Mouse (Mus musculus) cerebellum, postnatal 10 days (tissue): ENCODE measurements around the gene Golgb1.
A peak's percentile ranks its signal among the peaks of the same experiment; 100 is the strongest.

Source experiments
- DNase-seq, 2 experiments: peaks; one replicate each; pipeline ENCODE4 v3.0.0; 2021; ENCODE audit warnings: mixed read lengths in 2 of 2

The Golgb1 gene

DNA sequence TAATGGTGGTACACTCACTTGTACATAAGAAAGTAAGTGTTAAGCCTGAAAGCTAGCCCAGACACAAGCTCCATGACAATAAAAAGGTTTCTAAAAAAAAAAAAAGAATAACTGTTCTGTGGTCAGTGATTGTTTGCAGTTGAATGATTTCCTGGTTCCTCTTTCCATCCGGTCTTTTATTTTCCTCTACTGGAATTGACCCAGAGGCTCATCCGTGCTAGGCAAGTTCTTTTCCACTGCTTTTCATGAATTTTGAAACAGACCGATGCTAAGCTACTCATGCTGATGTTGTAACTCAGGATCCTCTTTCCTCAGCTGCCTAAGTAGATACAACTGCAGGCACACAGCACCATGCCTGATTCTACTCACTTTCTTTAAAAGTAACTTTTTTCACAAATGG, 45.5 kb downstream of the Golgb1 start:
- no peak for DNase-seq

DNA sequence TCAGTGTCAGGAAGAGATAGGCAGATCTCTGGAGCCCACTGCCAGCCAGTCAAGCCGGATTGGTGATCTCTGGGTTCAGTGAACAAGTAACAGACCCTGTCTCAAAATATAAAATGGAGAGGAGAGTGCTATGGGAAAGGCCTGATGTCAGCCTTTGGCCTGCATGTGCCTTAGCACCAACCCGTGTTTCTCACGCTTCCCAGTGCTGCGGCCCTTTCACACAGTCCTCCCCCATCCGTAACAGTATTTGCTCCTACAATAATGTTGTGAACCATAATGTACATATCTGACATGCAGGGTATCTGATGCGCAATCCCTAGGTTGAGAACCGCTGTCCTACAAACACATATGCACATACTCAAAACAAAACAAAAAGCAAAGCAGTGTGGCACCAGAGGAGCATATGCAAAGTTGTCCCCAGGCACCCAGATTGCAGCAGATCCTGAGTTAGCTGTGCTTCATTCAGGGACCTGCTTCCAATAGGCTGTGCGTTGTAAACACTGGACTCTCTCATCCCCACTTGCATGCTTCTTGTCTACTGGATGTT, 46.2 kb downstream of the Golgb1 start:
- DNase-seq: no peak

DNA sequence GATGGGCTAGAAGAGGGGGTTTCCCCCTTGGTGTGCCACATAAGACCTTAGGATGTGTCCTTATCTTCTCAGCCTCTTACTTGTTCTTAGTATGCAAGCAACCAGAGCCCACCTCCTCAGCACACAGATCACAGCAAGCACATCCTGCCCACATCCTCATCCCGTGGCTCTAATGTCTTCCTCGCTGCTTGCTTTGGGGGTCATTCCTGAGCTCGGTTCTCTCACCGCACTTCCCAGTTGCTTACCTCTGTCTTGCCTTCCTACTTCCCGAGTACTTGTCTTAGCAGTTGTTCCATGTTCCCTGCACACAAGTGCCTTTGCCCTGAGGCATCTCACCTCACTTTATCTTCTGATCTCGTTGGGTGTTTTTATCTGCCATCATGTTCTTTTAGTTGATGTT, 47.0 kb downstream of the Golgb1 start:
- no peak for DNase-seq

- DNase-seq: no peak
Measured at GRCm38 (mm10) chr16:36924312-36924711, 49.4 kb downstream of the Golgb1 start.

DNA sequence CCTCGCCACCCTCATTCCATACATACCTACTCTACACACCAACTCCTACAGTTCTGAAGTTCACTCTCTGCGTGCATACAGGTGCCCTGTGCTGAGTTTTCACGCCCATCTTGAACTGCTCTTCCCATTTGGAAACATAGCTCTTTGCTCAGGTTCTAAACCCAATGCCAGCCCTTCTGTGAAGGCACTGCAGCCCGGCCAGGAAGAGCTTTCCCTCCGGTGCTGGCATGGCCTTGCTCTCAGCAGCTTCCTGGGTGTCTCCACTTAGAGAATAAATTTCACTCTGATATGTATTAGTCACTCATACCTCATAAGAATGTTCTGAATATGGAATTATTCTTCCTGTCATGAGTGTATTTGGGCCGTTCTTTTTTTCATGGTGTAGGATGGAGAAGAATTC, 50.4 kb downstream of the Golgb1 start:
- DNase-seq: no peak

- no peak for DNase-seq
Measured at GRCm38 (mm10) chr16:36925797-36926196, 50.9 kb downstream of the Golgb1 start.

- no peak for DNase-seq
Measured at GRCm38 (mm10) chr16:36926514-36927447, 51.8 kb downstream of the Golgb1 start.

DNA sequence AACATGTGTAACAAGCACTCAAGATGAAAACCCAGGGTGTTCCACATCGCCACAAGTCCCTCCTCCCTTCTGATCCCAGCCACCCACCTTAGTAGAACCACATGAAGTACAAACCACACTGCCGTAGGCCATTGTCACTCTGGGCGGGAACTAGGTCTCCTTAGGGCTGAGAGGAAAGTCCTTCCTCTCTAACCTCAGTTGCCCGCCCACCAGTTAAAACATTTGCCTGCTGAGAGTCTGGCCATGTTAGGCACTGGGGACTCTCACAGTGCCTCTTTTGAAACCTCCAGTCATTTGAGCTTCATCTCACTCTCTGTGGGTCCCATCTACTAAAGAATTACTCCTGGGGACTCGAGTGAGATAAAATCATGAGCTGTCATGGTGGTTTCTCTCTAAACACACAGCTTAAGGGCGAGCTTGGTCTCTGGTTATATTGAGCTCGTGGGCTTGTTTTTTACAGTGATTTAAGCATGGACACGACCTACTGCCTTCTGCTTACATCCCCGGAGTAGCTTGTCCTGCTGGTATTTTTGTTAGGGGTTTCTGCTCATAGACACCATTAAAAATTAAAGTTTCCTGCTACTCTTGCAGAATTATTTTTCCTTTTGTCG, 52.7 kb downstream of the Golgb1 start:
- no peak for DNase-seq

DNA sequence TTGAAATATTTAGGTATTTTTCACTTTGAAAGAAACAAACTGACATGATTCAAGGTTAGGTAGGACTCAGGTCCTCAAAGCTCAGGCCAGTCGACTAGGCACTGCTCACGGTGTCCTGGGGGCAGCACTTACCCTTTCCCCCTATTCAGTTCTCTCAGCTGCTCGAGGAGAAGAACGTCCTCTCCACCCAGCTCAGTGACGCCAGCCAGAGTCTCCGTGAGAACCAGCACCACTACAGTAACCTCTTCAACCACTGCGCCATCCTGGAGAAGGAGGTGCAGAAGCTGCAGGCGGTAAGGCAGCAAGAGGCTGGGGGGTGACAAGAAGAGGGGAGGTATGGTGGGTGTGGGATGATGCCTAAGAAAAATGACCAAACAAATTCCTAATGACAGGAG, 53.2 kb downstream of the Golgb1 start:
- no peak for DNase-seq

DNA sequence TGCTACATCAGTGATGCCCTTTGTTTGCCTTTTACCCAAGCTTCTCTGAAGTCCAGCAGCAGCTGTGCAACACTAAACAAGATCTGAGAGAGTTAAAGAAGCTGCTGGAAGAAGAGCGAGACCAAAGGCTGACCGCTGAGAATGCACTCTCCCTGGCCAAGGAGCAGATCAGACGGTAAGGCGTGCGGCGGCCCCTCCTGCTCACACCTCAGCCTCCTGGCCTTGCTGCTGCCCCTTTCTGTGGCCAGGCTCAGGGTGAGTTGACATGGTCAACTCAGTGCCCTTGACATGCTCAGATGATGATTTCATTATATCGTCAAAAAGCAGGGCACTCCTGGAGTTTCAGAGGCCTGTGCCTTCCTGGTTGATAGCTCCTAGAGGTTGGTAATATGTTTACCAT, 54.3 kb downstream of the Golgb1 start:
- DNase-seq: no peak

DNA sequence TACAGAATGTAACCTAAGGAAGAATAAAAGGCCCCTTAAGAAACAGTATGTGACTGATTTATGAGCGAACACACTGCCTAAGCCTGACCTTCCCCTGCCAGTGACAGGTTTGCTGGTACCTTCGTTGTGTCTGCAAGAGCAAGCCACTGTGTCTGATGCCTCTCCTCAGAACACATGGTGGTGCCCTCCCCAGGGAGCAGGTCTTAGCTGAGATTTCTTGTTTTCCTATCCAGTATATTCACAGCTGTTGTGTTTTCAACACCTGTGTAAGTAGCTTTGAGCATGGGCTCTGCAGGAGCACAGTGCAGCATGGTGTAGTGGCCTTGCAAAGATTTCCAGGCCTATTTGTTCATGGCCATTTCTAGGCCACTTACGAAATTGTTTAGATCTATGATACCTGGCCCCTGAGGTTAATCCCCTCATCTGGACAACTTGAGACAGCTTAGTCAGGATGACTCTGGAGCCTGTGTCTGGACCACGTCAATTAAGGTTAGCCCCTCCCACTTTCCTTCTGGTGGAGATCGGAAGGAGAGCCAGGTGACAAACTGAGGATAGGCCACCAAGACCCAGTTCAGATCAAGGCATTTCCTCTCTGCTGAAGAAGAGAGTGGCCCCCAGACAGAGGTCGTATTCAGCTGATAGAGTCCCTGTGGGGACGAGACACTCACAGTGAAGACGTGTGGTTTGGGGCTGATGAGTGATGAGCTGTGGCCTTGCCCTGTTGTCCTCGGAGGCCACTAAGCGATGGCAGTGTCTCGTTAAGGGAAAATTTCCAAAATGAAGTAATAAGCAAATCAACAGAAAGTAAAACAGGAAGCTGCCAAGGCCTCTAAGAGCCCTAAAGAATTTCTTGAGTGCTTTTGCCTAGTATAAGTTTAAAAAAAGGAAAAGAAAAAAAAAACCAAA, 55.5 kb downstream of the Golgb1 start:
- DNase-seq: no peak

DNA sequence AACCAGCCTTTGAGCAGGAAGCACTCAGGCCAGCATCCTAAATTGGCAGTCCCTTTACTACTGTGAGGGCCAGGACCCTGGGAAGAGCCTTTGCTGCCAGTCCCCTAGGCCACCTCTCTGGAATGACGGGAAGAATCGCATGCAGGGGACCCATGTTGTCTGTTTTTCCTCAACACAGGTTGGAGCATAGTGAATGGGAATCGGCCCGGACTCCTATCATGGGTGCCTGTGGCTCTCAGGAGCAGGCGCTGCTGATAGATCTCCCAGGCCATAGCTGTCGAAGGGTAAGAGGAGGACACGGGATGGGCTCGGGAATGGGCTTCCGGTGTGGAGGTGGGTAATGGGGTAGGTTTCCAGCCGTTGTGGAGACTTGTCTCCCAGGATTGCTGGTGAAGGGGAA, 56.4 kb downstream of the Golgb1 start:
- no peak for DNase-seq

DNA sequence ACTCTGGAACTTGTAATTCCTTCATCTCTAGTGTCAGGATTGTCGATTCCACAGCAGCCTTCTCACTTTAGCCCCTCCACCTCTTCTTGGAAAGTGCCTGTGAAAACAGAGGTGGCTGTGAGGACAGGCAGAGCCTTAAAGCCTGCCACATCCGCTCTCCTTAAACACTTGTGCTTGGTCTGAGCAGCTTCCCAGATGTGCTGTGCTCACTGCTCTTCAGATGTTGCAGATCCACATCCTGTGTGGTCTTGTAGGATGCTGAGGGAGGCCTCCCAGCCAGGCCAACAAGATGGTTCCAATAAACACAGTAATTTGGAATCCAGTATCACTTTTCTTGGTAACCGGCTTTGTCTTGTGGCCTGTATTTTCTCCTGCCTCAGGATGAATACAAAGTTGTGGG, 57.0 kb downstream of the Golgb1 start:
- no peak for DNase-seq

GRCm38 (mm10) chr16:36932546-36932945, 57.6 kb downstream of the Golgb1 start:
- DNase-seq: no peak

DNA sequence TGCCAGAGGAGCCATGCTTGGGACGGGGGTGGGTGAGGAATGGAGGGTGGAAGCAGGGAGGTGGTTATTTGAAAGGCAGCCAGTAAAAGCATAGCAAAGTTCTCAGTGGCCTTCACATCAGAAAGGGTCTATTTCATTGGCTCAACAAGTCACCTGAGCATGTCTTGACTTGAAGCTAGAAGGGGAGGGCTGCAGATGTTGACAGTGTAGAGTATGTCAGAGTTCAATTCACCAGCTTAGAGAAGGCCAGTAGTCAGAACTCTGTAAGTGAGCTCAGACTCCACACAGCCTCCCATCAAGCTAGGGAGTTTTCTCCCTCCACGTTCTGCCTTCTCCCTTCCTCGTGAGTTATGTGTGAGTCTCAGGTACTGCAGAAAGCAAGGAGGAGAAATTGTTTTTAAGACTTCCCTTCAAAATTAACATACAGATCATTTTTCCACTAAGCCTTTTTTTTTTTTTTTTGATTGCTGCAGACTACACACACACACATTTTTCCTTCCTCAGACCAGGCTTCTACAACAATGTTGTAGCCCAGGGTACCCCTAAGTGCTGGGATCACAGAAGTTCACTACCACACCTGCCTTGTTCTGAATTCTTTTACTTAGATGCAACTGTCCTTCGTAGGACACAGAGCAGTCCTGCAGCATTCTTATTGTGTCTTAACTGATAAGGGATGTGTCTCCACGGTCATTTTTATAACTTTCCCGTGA, 59.3 kb downstream of the Golgb1 start:
- DNase-seq: no peak

DNA sequence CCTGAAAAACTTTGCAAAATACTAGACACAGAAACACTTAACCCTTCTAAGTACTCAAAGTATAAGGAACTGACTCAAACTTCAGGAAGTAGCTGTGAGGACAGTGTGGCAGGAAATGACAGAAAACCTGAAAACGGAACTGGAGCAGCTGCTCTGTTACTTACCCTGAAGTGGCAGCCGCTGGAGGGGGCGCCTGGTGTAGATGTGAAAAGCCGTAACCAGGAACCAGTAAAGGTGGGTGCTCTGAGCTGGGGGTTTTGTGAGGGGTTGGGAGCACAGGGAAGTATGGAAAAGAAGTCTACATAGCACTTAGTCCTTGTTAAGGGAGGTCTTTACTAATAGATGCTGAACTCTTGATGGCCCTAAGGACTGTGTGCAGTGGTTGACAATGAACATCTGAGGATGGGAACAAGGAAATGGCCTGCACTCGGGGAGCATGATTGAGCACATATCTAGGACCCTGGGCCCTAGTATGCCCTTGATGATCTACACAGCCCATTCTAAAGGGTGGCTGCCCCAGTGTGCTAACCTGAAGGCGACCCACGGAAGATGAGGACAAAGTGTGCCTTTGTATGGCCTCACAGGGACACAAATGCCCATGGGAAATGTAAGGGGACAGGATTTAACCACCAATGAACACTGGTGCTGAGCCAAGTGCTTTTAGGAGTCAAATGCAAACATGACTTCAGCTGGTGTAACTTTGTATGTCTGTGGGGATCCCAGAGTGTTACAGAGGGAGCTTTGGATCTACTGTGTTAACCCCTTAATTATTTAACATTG, 60.1 kb downstream of the Golgb1 start, which contains the start of gene Hcls1:
Hcls1 (plus strand) TSS at position 143 of the 780 bp plus-strand sequence.
- DNase-seq: no peak

GRCm38 (mm10) chr16:36935814-36936213, 60.9 kb downstream of the Golgb1 start:
- DNase-seq: no peak

DNA sequence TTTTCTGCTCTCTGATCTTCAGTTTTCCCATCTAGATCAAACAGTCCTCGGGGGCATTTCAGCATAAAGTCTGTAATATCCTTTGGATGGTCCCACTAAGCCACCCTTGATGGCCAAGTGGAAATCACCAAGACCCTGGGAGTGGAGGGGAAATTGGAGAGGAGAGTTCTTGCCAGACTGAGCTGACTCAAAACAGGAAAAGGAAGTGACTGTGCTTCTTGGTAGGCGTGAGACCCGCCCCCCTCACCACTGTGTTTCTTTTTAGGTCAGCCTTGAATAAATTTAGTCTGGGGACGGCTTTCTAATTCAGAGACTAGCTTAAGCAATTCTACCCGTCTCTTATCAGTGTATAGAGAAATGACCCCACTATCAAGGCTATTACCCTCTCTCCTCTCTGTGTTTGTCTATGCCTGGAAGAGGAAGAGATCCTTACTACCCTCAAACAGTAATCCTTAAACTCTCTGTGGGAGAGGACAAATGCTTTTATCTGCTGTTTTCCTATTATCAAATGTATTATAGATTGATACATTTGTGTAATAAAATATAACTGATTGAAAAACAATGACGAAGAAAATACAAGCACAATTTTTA, 66.3 kb downstream of the Golgb1 start:
- DNase-seq: no peak

DNA sequence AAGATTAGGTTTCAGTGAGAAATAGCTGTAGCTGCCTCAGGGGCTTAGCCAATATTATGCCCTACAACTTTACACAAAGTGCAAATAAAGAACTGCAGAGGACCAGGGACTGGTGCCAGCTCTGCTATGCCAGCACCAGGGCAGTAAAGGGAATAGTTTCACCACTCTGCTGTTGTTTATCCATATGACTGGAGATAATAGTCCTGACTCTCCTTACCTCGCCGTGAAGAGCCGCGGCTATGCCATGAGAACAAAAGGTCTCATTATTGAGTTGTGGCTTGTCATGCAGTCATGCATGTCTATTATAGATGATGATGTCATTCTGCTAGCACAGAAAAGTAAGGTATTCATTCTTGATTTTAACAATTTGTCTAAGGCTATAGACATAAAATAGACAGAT, 67.0 kb downstream of the Golgb1 start:
- no peak for DNase-seq

- DNase-seq: no peak
Measured at GRCm38 (mm10) chr16:36943591-36943990, 68.7 kb downstream of the Golgb1 start.

GRCm38 (mm10) chr16:36944895-36945424, 70.0 kb downstream of the Golgb1 start:
- peak; percentile 58 to 59 for DNase-seq
